Mouse (Mus musculus): ENCODE measurements around the gene Lmna.

Lmna gene

GRCm38 (mm10) chr3:88473020-88473419, 36.7 kb downstream of the Lmna start:
- no peak for DNase-seq (ENCODE audit: low spot score in 2 of 2)

GRCm38 (mm10) chr3:88470943-88471479, 38.7 kb downstream of the Lmna start:
- DNase-seq (ENCODE audit: low spot score in 2 of 2), result no peak

- no peak for DNase-seq (ENCODE audit: low spot score in 2 of 2)
Measured at GRCm38 (mm10) chr3:88469466-88469865, 40.3 kb downstream of the Lmna start.

- DNase-seq (ENCODE audit: low spot score in 2 of 2), result peak; percentile 70 to 81
Measured at GRCm38 (mm10) chr3:88467116-88467824, 42.5 kb downstream of the Lmna start.

GRCm38 (mm10) chr3:88465127-88465526, 44.6 kb downstream of the Lmna start:
- DNase-seq (ENCODE audit: low spot score in 2 of 2), result no peak

- no peak for DNase-seq (ENCODE audit: low spot score in 2 of 2)
Measured at GRCm38 (mm10) chr3:88464425-88464824, 45.3 kb downstream of the Lmna start.

GRCm38 (mm10) chr3:88460983-88461696, 48.6 kb downstream of the Lmna start, which contains the start of gene Sema4a:
TSS of gene Sema4a (minus strand) at chr3:88461182.
- no peak for DNase-seq (ENCODE audit: low spot score in 2 of 2)

GRCm38 (mm10) chr3:88460029-88460428, 49.7 kb downstream of the Lmna start:
- no peak for DNase-seq (ENCODE audit: low spot score in 2 of 2)

GRCm38 (mm10) chr3:88458778-88459219, 51.0 kb downstream of the Lmna start:
- DNase-seq (ENCODE audit: low spot score in 2 of 2), result no peak

GRCm38 (mm10) chr3:88456746-88457532, 52.8 kb downstream of the Lmna start:
- no peak for DNase-seq (ENCODE audit: low spot score in 2 of 2)

GRCm38 (mm10) chr3:88456313-88456712, 53.4 kb downstream of the Lmna start:
- no peak for DNase-seq (ENCODE audit: low spot score in 2 of 2)

- no peak for DNase-seq (ENCODE audit: low spot score in 2 of 2)
Measured at GRCm38 (mm10) chr3:88455588-88456264, 54.0 kb downstream of the Lmna start.

- no peak for DNase-seq (ENCODE audit: low spot score in 2 of 2)
Measured at GRCm38 (mm10) chr3:88454762-88455587, 54.8 kb downstream of the Lmna start.

- DNase-seq (ENCODE audit: low spot score in 2 of 2), result no peak
Measured at GRCm38 (mm10) chr3:88453986-88454385, 55.8 kb downstream of the Lmna start.

GRCm38 (mm10) chr3:88453369-88453768, 56.4 kb downstream of the Lmna start:
- DNase-seq (ENCODE audit: low spot score in 2 of 2), result no peak

- DNase-seq (ENCODE audit: low spot score in 2 of 2), result no peak
Measured at GRCm38 (mm10) chr3:88452716-88453115, 57.0 kb downstream of the Lmna start.

GRCm38 (mm10) chr3:88452246-88452645, 57.5 kb downstream of the Lmna start:
- DNase-seq (ENCODE audit: low spot score in 2 of 2), result no peak

GRCm38 (mm10) chr3:88450379-88451131, 59.2 kb downstream of the Lmna start:
- no peak for DNase-seq (ENCODE audit: low spot score in 2 of 2)

- peak; percentile 39 to 43 for DNase-seq (ENCODE audit: low spot score in 2 of 2)
Measured at GRCm38 (mm10) chr3:88449395-88450023, 60.2 kb downstream of the Lmna start.
